Mouse (Mus musculus) hindlimb bud, embryonic 11.5 days (tissue): ENCODE measurements around the gene Zdhhc4.

ENCODE experiments used
- DNase-seq: peaks from one replicate; pipeline ENCODE4 v3.0.0-alpha.2; 2012; ENCODE audit warnings: low read depth, low spot score; ENCODE audit errors: extremely low spot score

Gene Zdhhc4

DNA sequence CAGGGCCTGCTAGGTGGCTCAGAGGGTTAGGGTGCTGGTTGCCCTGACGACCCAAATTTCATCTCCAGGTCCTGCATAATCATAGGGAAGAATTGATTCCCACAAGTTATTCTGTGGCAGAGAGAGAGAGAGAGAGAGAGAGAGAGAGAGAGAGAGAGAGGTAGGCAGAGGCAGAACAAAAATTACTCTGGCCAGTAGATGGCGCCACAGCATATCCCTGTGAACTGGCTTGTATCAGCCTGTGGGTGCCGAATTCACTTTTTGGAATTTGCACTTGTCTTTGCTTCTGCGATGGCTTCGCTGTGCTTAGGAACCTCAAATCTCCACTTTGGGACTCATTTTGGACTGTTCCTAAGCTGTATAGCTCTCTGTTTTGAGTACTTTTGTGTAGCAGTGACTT is 4.8 kb upstream of the Zdhhc4 start:
- no peak for DNase-seq

DNA sequence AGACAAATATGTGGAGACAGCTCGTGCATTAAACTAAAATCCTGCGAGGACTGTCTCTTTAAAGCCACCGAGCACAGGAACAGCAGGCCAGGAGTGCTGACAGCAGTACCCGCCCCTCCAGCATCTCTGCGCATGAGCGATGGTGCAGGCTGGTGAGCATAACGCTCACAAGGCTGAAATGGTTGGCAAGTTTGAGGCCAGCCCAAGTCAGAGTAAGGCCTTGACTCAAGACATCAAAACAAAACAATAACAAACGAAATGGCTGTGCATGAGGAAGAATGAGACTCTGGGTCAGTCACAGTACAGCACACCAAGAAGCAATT is 11.8 kb downstream of the Zdhhc4 start:
- no peak for DNase-seq

DNA sequence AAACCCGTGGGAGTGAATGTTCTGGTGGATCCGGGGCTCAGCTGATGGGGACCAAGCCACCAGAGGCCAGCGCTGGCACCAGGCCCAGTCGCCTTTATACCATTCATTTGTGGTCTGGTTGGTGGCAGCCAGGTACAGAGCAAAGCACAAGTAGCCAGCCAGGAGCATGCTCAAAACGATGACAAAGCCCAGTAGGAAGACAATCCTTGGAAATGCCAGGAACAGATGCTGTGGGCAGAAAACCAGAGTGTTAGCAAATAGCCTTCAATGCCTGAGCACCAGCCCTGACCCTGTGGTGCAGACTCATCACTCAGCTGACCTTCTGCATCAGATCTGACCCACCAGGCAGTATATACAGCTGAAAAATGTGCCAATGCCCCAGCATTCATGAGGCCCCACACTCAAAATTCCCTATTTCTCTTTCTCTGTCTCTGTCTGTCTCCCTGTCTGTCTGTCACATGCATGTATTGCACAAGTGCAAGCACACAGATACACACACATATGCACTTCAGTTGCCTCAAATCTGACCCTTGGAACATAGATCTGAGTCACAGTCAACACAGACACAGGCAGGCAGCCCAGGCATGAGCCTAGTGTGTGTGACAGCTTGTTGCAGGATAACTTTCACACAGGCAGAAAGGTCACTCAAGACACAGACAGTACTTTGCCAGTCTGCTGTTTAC is 12.3 kb downstream of the Zdhhc4 start:
- DNase-seq = no peak

DNA sequence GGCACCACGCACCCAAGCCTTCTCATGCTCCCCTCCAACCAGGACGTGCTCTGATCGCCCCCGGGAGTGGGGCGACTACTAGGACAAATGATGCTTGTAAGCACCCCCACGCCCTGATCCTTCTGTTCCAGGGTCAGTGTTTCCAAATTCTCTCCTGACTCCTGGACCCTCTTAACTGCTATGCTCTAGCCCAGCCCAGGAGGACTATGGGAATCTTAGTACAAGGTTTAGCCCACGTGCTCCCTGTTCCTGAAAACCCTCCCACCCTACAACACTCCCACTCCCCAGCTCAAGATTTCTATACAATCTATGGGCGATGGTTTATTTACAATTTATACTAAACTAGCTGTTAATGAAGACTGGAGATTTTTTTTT is 13.6 kb downstream of the Zdhhc4 start:
- no peak for DNase-seq

DNA sequence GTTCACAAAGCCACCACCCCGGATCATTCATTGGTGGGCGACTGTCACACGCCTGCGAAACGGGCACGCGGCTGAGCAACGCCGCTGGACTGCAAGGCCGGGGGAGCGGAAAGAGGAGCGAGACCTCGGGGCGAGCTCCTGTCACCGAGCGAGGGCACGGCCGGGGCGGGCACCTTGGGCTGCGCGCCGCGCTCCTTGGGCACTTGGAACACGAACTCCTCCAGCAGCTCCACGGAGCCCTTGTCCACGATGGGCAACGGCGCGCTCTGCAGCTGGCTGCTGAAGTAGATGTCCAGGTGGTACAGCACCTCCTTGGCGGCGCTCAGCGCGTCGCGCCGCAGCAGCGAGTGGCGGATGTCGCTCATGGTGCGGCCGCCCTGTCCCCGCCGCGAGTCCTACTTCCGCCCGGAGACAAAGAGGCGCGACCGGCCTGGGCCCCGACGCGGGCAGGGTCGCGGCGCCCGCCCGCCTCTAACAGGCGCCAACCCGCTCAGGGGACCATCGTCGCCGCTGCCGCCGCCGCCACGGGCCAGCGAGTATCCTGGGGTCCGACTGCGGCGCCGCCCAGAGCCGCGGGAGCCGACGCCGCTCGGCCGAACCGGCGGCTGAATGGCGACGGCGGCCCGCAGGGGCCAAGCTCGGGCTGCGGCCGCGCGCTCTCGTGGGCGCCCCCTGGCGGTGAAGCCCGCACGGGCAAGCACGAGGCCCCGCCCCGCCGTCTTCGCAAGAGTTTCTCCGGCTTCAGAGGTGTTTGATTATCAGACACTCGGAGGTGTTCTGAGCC is 14.1 kb downstream of the Zdhhc4 start, which contains the start of gene E130309D02Rik:
Gene E130309D02Rik, minus strand, starts transcription at position 631 of the 784 bp plus-strand sequence.
- DNase-seq = no peak

DNA sequence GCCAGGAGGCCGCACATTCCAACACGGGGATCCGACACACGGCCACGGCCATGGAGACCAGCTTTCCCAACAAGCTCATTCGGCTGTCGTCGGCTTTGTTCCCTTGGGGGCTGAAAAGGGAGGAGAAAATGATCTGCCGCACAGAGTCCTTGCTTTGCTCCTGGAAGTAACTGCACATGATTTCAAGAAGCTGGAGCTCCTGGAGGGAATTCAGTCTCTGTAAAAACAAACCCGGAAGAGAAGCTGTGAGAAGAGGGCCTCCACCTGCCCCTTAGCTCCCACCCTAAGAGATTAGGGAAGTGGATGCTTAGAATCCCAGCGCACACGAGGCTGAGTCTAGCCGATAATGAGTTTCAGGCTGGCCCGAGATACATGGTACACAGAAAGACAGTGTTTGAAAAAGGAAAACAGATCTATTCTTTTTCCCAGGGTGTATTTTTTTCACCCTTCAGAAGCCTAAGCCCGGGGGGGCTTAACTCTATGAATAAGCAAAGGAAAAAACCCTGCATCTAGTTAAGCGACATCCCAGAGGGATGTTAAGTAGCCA is 14.8 kb downstream of the Zdhhc4 start:
- no peak for DNase-seq

DNA sequence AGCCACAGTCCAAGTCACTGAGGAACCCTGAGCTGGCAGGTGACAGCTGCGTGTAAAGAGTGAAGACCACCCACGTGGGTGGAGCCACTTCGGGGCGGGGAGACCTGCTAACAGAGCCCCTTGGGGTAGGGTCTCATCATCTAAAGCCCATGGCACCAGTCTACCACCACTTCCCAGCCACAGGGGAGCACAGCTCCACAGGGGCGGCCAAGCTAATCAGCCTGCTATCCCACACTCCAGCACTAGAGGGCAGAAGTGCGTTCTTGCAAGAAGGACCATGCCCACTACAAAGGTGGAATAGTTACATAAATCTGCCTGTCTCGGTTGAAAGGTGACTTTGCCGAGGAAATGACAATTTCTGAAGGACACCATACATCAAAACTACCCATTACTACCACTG is 17.2 kb downstream of the Zdhhc4 start:
- peak; percentile 66 for DNase-seq

DNA sequence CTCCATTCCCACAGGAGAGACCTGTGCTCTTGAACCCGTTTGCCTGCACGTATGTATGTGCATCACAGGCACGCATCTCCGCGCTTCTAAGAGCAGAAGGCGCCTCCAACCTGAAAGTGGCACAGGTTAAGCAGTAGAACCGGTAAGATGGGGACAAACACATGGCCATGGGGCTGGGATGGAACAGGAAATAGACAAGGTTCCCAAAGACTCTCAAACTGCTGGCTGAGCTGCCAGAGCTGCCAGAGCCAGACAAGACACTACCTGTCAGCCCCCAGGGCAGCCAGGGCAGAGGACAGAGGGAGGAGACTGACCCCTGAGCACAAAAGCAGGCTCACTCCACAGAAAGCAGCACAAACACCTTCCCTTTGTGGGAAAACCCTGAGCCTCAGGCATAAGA is 19.1 kb downstream of the Zdhhc4 start:
- no peak for DNase-seq

DNA sequence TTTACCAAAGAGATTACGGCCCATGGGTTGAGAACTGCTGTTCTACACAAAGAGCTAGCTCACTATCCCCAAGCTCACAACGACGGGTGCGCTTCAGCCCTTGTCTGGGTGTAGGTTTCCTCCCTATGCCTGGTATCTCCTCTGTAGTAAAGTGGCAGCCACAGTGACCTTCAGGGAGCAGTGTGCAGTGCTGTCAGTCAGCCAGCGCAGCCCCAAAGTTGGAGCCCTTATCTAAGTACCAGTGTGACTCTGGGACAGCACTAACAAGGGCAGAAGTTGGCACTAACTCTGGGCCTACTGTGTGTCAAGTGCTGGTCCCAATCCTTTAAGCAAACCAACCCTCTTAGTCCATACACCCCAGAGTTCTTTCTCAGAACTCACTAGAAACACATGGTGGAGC is 20.2 kb downstream of the Zdhhc4 start:
- DNase-seq = no peak

DNA sequence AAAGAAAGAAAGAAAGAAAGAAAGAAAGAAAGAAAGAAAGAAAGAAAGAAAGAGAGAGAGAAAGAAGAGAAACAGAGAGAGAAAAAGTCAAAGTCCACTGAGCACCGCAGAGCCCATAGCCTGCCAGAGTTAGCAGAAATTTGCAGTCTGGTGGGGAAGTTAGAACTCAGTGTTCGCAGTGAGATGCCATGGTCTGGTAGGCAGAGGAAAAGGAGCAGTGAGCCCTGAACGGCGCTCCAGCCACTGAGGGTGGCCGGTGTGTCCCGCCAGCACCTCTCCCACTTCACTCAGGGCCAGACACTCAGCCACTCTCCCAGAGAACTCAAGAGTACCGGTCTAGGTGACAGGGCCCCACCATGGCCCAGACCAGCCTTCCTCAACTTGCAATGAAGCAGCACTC is 24.8 kb downstream of the Zdhhc4 start:
- no peak for DNase-seq

DNA sequence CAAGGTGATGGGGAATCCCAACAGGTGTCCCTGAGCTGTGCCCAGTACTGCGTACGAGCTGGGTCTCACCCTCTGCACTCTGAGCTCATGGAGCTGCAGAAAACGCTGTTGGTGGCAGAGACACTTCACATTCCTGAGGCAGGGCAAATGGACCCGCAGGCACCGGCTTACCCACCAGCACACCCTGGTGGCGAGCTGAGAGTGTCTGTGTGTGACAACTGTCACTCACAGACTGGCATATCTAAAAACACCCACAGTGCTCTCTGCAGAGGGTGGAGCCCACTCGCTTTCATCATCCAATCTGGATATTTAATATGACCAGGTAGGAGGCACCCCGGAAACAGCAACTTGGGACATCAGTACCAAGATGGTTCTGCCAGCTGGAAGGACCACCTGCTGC is 27.8 kb downstream of the Zdhhc4 start:
- no peak for DNase-seq

DNA sequence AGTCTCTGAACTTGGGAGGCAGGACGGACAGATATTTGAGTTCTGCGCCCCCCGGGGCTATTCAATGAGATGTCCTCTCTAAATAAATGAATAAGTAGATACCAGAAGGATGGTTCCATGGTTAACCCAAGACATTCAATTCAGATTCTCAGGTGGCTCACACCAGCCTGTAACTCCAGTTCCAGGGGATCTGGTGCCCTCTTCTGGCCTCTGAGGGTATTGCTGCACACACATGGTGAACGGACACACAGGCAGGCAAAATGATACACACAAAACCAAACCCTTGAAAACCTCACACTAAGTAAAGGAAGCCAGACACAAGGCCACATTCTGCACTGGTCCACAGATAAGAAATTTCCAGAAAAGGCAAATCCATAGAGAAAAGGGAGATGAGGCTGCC is 29.4 kb downstream of the Zdhhc4 start:
- DNase-seq = no peak

DNA sequence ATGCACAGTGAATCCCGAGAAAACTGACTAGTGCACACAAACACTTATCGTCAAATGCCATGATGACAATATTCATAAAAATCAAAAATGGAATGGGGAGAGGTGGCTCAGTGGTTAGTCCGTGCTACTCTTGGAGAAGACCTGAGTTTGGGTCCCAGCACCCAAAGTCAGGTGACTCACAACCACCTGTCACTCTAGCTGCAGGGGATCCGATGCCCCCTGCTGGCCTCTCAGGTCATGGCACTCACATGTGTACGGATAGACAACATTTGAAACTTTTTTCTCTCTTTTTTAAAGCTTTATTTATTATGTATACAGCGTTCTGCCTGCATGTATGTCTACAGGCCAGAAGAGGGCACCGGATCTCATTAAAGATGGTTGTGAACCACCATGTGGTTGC is 30.7 kb downstream of the Zdhhc4 start:
- no peak for DNase-seq

DNA sequence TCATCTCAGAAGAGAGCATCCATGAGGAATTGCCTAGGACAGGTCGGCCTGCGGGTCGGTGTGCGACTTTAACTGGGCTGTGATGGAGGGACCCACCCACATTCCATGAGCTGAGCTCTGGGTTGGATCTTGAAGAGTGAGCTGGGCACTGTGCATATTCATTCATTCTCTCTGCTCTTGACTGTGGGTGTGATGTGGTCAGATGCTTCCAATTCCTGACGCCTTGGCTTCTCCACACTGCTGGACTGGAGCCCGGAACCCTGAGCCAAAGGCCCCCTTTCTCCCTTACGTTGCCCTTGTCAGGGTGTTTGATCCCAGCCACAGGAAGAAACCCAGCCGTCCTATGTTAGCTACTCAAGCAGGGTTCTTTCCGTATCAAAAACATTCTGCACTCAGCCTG is 31.1 kb downstream of the Zdhhc4 start:
- no peak for DNase-seq

DNA sequence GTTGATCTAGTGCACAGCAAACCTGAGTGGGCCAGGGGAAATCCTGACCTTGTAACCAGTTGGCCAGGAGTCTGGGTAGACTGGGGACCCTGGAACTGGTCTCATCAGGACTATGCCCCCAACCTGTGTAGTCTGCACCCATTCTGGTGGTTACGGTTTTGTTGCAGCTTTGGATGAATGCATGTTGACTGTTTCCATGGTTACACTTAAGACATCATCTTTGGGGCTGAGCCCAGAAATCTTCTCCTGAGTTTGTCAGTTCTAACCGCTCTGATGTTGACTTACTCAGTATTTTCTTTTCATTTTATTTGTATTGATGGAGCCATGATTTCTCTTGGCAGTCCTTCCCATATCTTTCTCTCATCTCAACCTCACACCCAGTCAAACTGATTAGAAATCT is 33.7 kb downstream of the Zdhhc4 start:
- DNase-seq = no peak

DNA sequence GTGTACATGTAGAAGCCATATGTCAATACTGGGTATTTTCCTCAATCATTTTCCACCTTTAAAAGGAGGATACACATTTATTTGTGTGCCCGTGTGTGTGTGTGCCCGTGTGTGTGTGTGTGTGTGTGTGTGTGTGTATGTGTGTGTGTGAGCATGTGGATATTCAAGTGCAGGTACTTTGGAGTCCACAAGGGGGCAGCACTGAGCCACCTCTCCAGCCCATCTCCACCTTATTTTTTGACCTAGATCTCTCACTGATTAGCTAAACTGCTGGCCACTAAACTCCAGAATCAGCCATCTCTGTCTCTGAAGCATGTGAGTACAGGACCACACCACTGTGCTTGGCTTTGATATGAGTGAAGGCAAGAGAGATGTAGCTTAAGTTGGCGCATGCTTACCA is 34.2 kb downstream of the Zdhhc4 start:
- DNase-seq = no peak

DNA sequence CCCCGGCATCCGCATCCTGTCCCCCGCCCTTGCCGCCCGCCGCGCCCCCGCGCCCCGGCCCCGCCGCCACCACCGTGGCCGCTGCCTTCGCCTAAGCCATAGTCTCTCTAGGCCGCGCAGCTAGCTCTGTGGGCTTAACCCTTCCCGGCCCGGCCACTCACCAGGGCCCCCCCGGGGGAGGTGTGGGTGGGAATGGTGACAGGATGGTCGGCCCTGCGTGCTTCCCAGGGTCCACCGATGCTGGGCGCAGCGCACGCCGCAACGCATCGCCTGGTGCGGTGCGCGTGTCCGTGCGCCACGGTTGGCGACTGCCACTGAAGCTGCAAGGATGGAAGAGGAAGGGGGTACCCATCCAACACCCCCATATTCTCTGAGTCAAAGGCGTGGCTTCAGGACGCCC is 35.7 kb downstream of the Zdhhc4 start, which contains the start of gene Zfp853:
Gene Zfp853, minus strand, starts transcription at position 220 of the 400 bp plus-strand sequence.
- no peak for DNase-seq

DNA sequence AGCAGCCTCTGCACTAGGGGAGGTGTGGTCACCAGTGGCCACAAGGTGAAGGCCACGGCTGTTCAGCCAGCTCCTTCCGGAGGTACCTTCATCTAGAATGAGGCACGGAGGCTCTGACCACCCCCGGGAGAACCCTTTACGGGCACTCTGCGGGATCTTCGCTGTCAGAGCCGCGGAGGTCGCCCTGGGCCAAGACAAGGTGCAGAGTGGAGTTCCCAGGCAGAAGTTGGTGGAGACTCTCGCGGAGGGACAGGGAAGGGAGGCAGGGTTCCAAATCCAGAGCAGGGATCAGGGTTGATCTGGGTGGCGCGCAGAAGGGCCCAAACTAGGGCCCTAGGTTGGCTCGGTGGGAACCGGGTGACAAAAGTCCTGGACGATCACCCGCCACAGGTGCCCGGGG is 36.2 kb downstream of the Zdhhc4 start:
- DNase-seq = no peak

DNA sequence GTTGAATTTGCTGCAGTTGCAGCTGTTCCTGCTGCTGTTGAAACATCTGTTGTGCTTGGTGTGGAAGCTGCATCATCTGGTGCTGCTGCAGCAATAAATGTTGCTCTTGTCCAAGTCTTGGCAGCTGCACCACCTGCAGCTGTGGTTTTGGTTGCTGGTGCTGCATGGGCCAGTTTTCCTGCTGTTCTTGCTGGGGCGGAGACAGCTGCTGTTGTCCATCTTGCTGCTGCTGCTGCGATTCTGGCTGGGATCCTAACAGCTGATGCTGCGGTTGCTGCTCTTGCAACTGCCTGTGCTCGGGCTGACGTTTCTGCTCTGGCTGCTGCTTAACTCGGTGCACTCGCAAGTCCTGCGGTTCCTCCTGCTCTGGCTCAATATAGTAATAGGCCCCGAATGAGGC is 39.8 kb downstream of the Zdhhc4 start:
- DNase-seq = no peak

DNA sequence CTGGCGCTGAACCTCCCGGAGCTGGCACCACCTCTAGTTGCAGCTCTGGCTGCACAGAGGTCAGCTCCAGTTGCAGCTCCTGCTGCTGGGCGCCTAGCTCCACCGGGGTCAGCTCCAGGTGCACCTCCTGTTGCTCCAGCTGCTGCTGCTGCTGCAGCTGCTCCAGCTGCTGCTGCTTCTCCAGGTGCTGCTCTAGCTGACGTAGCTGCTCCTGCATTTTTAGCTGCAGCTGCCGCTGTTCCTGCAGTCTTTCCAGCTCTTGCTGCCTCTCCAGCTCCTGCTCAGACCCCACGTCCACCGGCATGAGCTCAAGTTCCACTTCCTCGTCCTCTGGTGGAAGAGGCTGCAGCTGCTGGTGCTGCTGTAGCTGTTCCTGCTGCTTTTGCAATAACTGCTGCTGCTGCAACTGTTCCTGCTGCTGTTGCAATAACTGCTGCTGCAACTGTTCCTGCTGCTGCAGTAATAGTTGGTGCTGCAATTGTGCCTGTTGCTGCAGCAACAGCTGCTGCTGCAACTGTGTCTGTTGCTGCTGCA is 40.6 kb downstream of the Zdhhc4 start:
- DNase-seq = no peak

DNA sequence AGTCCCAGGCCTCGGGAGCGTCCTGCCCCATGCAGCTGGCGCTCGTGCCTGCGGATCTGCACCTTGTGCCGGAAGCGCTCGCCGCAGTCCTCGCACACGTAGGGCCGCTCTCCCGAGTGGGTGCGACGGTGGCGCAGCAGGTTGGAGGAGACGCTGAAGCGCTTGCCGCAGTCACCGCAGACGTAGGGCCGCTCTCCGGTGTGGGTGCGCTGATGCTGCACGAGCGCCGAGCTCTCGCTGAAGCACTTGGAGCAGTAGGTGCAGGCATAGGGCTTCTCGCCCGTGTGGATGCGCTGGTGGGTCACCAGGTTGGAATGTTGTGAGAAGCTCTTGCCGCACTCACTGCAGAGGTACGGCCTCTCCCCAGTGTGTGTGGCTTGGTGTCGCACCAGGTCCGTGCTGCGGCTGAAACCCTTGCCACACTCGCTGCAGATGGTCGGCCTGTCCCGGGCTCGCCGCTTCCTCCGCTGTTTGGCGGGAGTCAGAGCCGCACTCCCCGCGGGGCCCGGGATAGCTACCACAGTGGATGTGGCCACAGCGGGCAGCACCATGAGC is 41.2 kb downstream of the Zdhhc4 start:
- DNase-seq = no peak

DNA sequence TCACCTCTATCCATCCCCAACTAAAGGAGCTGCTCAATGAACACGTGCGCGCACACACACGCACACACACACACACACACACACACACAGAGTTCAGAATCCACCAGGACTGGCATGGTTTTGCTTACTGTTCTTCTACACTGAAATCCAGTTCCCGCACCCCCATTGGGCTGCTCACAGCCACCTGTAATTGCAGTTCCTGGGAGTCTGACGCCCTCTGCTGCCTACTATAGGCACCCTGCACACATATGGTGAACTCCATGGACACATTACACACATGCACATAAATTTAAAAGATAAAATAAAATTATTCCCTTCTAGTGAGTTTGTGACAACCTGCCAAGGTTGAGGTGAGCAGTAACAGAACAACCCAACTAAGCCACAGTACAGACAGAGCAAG is 44.3 kb downstream of the Zdhhc4 start:
- DNase-seq = no peak
